Mouse (Mus musculus): Measurements from ENCODE around the gene Rab3b.
A peak's percentile ranks its signal among the peaks of the same experiment; 100 is the strongest.

Rab3b gene

DNA sequence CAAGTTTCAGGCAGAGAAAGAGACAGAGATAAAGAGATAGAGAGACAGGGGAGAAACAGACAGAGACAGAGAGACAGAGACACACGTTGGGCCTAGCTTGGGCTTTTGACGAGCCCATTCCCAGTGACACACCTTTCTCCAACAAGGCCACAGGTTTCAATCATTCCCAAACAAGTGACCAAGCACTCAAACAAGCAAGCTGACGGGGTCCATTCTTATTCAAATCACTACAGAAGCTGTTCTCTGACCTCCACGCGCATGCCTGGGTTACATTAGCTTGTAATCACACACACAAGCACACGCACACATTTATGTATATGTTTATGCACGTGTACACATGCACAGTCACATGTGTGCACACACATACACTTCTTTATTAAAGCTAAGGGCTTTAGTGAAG is 21.6 kb downstream of the Rab3b start:
- DNase-seq: no peak

GRCm38 (mm10) chr4:108902886-108903285 is 24.0 kb downstream of the Rab3b start:
- no peak for DNase-seq

GRCm38 (mm10) chr4:108903346-108903745 is 24.5 kb downstream of the Rab3b start:
- no peak for DNase-seq

- no peak for DNase-seq
Observed at GRCm38 (mm10) chr4:108904076-108904475, 25.2 kb downstream of the Rab3b start.

- DNase-seq: peak; percentile 4 to 9
Observed at GRCm38 (mm10) chr4:108904790-108905189, 25.9 kb downstream of the Rab3b start.

GRCm38 (mm10) chr4:108905859-108906258 is 27.0 kb downstream of the Rab3b start:
- no peak for DNase-seq

GRCm38 (mm10) chr4:108907475-108907874 is 28.6 kb downstream of the Rab3b start:
- peak in 1 of 2 experiments; percentile 2 for DNase-seq

- peak; percentile 2 to 3 for DNase-seq
Observed at GRCm38 (mm10) chr4:108909872-108910425, 31.1 kb downstream of the Rab3b start.

GRCm38 (mm10) chr4:108911866-108912265 is 33.0 kb downstream of the Rab3b start:
- DNase-seq: no peak

DNA sequence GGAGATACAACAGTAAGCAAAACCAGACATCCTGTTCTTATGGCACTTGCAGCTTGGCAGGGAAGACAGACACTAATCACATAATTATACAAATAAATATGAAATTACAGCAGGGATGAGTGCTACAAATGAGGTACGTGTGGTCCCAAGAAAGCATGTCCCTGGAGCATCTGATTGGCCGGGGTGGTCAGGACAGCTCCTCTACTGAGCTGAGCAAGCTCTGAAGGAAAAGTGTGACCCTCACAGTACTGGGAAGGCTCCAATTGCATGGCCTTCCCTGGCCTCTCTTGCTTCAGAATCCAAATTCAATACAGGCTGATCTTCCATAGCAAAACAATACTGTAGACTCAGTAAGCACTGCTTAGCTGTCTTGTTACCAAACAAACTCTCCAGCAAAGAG is 34.3 kb downstream of the Rab3b start:
- DNase-seq: no peak

DNA sequence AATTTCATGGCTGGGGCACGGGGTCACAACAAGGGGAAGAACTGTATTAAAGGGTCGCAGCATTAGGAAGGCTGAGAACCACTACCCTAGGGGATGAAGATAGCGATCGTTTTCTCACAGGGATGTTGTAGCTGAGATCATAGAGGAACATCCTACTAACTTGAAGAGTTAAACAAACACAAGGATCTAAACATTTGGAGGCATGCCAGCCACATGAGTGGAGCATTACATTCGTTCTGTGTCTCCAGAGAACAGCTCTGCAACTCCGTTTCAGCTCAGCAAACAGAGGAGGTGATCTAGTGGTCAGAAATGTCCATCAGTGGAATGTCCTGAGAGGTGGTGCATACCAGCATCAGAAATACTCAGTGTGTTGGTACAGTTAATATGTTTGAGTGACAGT is 35.5 kb downstream of the Rab3b start:
- DNase-seq: no peak

- no peak for DNase-seq
Observed at GRCm38 (mm10) chr4:108915101-108915500, 36.2 kb downstream of the Rab3b start.

- no peak for DNase-seq
Observed at GRCm38 (mm10) chr4:108917654-108918053, 38.8 kb downstream of the Rab3b start.

DNA sequence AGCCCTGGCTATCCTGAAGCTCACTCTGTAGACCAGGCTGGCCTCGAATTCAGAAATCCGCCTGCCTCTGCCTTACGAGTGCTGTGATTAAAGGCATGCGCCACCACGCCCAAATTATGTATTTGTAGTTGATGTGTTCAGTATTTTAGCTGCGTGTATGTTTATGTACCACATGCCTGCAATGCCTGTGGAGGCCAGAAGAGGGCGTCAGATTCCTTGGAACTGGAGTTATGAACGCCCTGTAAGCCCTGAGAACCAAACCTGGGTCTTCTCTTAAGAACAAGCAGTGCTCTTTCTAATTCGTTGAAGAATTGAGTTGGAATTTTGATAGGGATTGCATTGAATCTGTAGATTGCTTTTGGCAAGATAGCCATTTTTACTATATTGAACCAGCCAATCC is 49.1 kb downstream of the Rab3b start:
- DNase-seq: peak; percentile 6 to 13

DNA sequence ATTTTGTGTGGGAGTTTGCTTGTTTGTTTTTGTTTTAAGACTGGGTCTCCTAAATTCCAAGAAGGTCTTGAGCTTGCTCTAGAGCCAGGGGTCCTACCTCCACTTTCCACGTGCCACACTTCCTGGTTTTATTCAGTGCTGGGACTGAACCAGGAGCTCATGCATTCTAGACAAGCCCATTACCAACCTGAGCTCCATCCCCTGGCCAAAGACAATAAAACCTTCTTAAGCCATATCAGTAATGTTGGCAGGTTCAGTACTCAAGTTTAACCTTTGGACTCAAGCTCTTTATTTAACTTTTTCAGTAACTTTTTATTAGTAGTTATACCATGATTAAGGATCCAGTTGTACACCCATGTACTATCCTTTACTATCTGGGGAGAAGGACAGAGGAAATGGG is 54.3 kb downstream of the Rab3b start:
- no peak for DNase-seq

- DNase-seq: no peak
Observed at GRCm38 (mm10) chr4:108934856-108935255, 56.0 kb downstream of the Rab3b start.

DNA sequence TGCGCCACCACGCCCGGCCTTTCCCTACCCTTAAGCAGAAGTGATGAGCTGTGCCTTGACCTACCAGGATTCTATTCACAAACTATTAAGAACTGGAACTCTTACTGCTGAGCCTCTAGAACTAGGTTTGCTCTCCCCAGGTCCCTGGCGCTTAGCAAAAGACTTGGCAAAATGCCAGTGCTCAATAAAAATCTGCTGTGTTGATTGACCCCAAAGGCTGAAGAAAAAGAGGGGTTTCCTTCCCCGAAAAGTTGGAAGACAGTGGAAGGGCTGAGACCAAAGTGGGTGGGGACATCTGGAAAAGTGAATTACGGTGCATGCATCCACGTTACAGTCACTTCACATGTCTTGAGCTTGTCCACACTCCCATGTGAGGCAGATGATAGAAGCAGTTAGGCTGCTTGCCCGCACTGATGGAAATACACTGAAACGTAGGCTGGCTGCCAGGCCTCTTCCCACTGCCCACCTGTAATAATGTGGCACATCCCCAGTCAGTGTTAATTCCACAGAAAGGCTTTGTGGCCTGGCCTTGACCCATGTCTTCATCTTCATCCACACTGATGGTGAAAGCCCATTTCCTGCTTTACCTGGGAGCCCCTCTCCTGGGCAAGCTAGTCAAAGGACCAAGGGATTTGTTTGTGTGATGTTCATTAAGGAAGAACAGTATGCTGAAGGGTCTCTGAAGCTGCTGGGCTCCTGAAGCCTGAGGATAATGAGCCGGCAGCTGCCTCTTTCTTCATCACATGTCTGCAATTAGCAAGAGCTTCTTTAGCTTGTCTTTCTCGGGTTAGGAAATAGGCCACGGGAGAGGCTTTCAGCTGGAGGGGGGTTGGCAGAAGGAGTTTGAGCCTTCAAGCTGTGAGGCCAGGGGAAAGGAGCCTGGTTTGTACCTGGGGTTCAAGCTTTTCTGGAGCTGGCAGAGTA is 59.2 kb downstream of the Rab3b start:
- DNase-seq: no peak

- DNase-seq: no peak
Observed at GRCm38 (mm10) chr4:108940681-108941473, 62.0 kb downstream of the Rab3b start.

GRCm38 (mm10) chr4:108942171-108942570 is 63.3 kb downstream of the Rab3b start:
- no peak for DNase-seq

GRCm38 (mm10) chr4:108942986-108943720 is 64.3 kb downstream of the Rab3b start:
- DNase-seq: no peak

- DNase-seq: no peak
Observed at GRCm38 (mm10) chr4:108949168-108949567, 70.3 kb downstream of the Rab3b start.

DNA sequence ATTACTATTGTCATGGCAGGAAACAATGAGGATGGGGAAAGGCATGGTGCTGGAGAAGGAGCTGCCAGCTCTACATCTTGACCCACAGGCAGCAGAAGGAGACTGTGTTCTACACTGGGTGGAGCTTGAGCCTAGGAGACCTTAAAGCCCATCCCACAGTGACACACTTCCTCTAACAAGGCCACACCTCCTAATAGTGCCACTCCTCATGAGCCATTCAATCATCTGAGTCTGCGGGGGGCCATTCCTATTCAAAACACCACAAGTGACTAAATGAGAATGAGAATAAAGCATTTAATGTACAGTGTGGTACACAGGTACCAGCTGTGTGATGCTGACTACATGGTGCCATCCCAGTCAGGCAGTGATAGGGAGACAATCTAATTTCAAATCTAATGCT is 71.3 kb downstream of the Rab3b start:
- no peak for DNase-seq

DNA sequence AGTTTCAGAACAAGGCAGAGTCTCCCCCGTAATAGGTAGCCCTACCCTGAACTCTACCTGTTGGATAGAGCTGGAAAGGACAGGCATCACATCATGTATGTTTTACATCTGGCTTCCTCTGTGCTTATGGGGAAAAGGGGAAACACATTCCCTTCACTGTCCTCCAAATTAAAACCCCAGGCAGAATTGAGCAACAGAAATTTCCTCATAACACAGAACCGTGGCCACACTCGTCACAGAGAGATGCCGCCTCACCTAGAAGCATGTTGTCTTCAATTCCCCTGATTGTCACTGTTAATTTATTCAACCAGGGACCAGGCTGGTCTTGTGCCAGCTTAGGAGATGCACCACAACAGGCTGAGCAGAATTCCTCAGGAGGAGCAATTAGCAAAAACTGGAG is 72.8 kb downstream of the Rab3b start:
- no peak for DNase-seq
